Mouse (Mus musculus): ENCODE results near the gene Atp2a3. TPM values are rescaled to one million over a fixed set of nuclear protein-coding genes. Genes with fewer than 3 reads are reported as not detected.
A peak's percentile ranks its signal among the peaks of the same experiment; 100 is the strongest.

Atp2a3 gene
- total and polyA plus RNA-seq, 2 experiments from 2014 or later = 3.1 to 3.8 TPM

- TF ChIP-seq CTCF (IDR thresholded peaks at IDR 0.05; ENCODE audit: low read depth) (no peak), EP300 (IDR thresholded peaks at IDR 0.05; ENCODE audit: low read depth) (no peak)
- peak overlapping the region; percentile 79 for H3K27ac ChIP-seq (ENCODE audit: low read depth)
- no peak overlapping the region for H3K9ac ChIP-seq (replicated peaks; ENCODE audit: low read depth, low read length)
- H3K4me1 ChIP-seq (ENCODE audit: control insufficient read depth, insufficient read depth) = peaks cover 24% of the 10 kb centered on the region
- ATAC-seq (ENCODE audit: insufficient read depth, low read depth) (peak; percentile 61), DNase-seq (ENCODE audit: low spot score) (peak; percentile 62)
- H3K27me3 ChIP-seq (ENCODE audit: control insufficient read depth, insufficient read depth, low read length) = no peaks in the 10 kb centered on the region
- no peaks in the 10 kb centered on the region for H3K36me3 ChIP-seq (replicated peaks; ENCODE audit: control insufficient read depth, insufficient read depth, low read length)
- H3K4me3 ChIP-seq (ENCODE audit: low read depth, low read length) = no peak overlapping the region
- H3K9me3 ChIP-seq (replicated peaks; ENCODE audit: control insufficient read depth, low read length) = no peaks in the 10 kb centered on the region
- H3K4me2 ChIP-seq (ENCODE audit: low read depth, low read length) = 0 out of 2 replicates have a peak overlapping the region, but pooled peaks have one; percentile 2
- WGBS = 28% methylated on average over 6 of the region's 6 CpGs
Observed at GRCm38 (mm10) chr11:72945875-72946559, 15.0 kb upstream of the Atp2a3 start.

GRCm38 (mm10) chr11:72946560-72947119 is 14.3 kb upstream of the Atp2a3 start:
- no peak for DNase-seq (ENCODE audit: low spot score)
- Histone ChIP-seq H3K9me3 (replicated peaks; ENCODE audit: control insufficient read depth, low read length) (no peaks in the 10 kb centered on the region), H3K9ac (replicated peaks; ENCODE audit: low read depth, low read length) (no peak overlapping the region), H3K4me2 (ENCODE audit: low read depth, low read length) (0 out of 2 replicates have a peak overlapping the region, but pooled peaks have one; percentile 2), H3K4me1 (ENCODE audit: control insufficient read depth, insufficient read depth) (peaks cover 30% of the 10 kb centered on the region), H3K27me3 (ENCODE audit: control insufficient read depth, insufficient read depth, low read length) (no peaks in the 10 kb centered on the region), H3K36me3 (replicated peaks; ENCODE audit: control insufficient read depth, insufficient read depth, low read length) (no peaks in the 10 kb centered on the region), H3K27ac (ENCODE audit: low read depth) (peak overlapping the region; percentile 79), H3K4me3 (ENCODE audit: low read depth, low read length) (no peak overlapping the region)
- TF ChIP-seq EP300 (IDR thresholded peaks at IDR 0.05; ENCODE audit: low read depth) = no peak
- TF ChIP-seq CTCF (IDR thresholded peaks at IDR 0.05; ENCODE audit: low read depth) = no peak
- peak; percentile 16; the same call in 1 of the 2 replicates for ATAC-seq (ENCODE audit: insufficient read depth, low read depth)
- 42% methylated on average over 6 of the region's 6 CpGs for WGBS

- H3K36me3 ChIP-seq (replicated peaks; ENCODE audit: control insufficient read depth, insufficient read depth, low read length) = no peaks in the 10 kb centered on the region
- no peak overlapping the region for H3K9ac ChIP-seq (replicated peaks; ENCODE audit: low read depth, low read length)
- no peaks in the 10 kb centered on the region for H3K9me3 ChIP-seq (replicated peaks; ENCODE audit: control insufficient read depth, low read length)
- H3K27me3 ChIP-seq (ENCODE audit: control insufficient read depth, insufficient read depth, low read length) = no peaks in the 10 kb centered on the region
- H3K4me3 ChIP-seq (ENCODE audit: low read depth, low read length) = no peak overlapping the region
- peaks cover 35% of the 10 kb centered on the region for H3K4me1 ChIP-seq (ENCODE audit: control insufficient read depth, insufficient read depth)
- 77% methylated on average over 11 of the region's 11 CpGs for WGBS
- TF ChIP-seq EP300 (IDR thresholded peaks at IDR 0.05; ENCODE audit: low read depth) (no peak), CTCF (IDR thresholded peaks at IDR 0.05; ENCODE audit: low read depth) (no peak)
- DNase-seq (ENCODE audit: low spot score) (no peak), ATAC-seq (ENCODE audit: insufficient read depth, low read depth) (no peak)
- H3K27ac ChIP-seq (ENCODE audit: low read depth) = no peak overlapping the region
- no peak overlapping the region for H3K4me2 ChIP-seq (ENCODE audit: low read depth, low read length)
Observed at GRCm38 (mm10) chr11:72947840-72948239, 13.1 kb upstream of the Atp2a3 start.

- Histone ChIP-seq H3K9ac (replicated peaks; ENCODE audit: low read depth, low read length) (no peak overlapping the region), H3K4me1 (ENCODE audit: control insufficient read depth, insufficient read depth) (peaks cover 39% of the 10 kb centered on the region), H3K4me3 (ENCODE audit: low read depth, low read length) (no peak overlapping the region), H3K27ac (ENCODE audit: low read depth) (no peak overlapping the region), H3K9me3 (replicated peaks; ENCODE audit: control insufficient read depth, low read length) (no peaks in the 10 kb centered on the region), H3K27me3 (ENCODE audit: control insufficient read depth, insufficient read depth, low read length) (no peaks in the 10 kb centered on the region), H3K36me3 (replicated peaks; ENCODE audit: control insufficient read depth, insufficient read depth, low read length) (no peaks in the 10 kb centered on the region), H3K4me2 (ENCODE audit: low read depth, low read length) (no peak overlapping the region)
- ATAC-seq (ENCODE audit: insufficient read depth, low read depth) (no peak), DNase-seq (ENCODE audit: low spot score) (no peak)
- no peak for TF ChIP-seq CTCF (IDR thresholded peaks at IDR 0.05; ENCODE audit: low read depth)
- TF ChIP-seq EP300 (IDR thresholded peaks at IDR 0.05; ENCODE audit: low read depth) = no peak
- 69% methylated on average over 7 of the region's 7 CpGs for WGBS
Observed at GRCm38 (mm10) chr11:72948254-72948653, 12.7 kb upstream of the Atp2a3 start.

GRCm38 (mm10) chr11:72951137-72952000 is 9.6 kb upstream of the Atp2a3 start:
- H3K4me1 ChIP-seq (ENCODE audit: control insufficient read depth, insufficient read depth) = peaks cover 43% of the 10 kb centered on the region
- TF ChIP-seq EP300 (IDR thresholded peaks at IDR 0.05; ENCODE audit: low read depth) (no peak), CTCF (IDR thresholded peaks at IDR 0.05; ENCODE audit: low read depth) (no peak)

More at GRCm38 (mm10) chr11:72951137-72952000, 9.6 kb upstream of the Atp2a3 start:
- H3K9me3 ChIP-seq (replicated peaks; ENCODE audit: control insufficient read depth, low read length) = no peaks in the 10 kb centered on the region
- no peaks in the 10 kb centered on the region for H3K36me3 ChIP-seq (replicated peaks; ENCODE audit: control insufficient read depth, insufficient read depth, low read length)
- no peak overlapping the region for H3K4me3 ChIP-seq (ENCODE audit: low read depth, low read length)
- WGBS = 50% methylated on average over 22 of the region's 22 CpGs
- H3K9ac ChIP-seq (replicated peaks; ENCODE audit: low read depth, low read length) = no peak overlapping the region
- peak overlapping the region; percentile 28 for H3K27ac ChIP-seq (ENCODE audit: low read depth)
- DNase-seq (ENCODE audit: low spot score) (no peak), ATAC-seq (ENCODE audit: insufficient read depth, low read depth) (no peak)
- no peaks in the 10 kb centered on the region for H3K27me3 ChIP-seq (ENCODE audit: control insufficient read depth, insufficient read depth, low read length)
- H3K4me2 ChIP-seq (ENCODE audit: low read depth, low read length) = no peak overlapping the region
